Mouse (Mus musculus): ENCODE data around the gene Phf12. TPM values are rescaled to one million over a fixed set of nuclear protein-coding genes. Genes with fewer than 3 reads are reported as not detected.

The Phf12 gene
- total RNA-seq, 1 experiment from 2014 or later, result 39.0 TPM

DNA sequence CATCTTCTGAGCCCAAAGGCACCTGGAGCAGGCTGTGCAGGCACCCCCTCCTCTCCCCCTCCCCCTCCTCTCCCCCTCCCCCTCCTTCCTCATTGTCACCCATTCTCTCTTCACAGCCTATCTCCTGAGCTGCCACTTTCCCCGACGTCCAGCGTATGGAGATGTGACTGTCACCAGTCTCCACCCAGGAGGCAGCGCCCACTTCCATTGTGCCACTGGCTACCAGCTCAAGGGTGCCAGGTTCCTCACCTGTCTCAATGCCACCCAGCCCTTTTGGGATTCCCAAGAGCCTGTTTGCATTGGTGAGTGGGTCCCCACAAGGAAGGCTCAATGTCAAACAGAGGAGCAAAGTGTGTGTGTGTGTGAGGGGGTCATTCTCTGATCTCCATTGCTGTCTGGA is 13.8 kb upstream of the Phf12 start:
- ATAC-seq (replicated peaks; ENCODE audit: low read depth, poor library complexity, severe bottlenecking), result no peak

DNA sequence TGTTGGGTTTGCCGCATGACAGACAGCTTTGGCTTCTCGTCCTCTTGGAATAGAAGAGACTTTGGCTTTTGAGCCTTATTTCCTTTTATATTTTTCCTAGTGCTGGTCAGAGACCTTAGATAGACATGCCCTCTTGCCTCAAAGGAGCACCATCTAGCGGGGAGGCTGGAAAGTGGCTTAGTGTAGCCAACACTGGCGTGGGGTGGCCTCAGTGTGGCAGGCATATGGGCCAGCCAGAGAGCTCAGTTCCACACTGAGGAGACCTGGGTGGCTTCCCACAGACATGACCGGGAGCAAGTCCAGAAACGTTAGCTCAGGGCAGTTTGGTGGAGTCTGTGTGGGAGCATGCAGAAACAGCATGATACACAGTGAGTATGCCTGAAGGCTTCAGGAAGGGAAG is 11.8 kb upstream of the Phf12 start:
- ATAC-seq (replicated peaks; ENCODE audit: low read depth, poor library complexity, severe bottlenecking), result no peak

DNA sequence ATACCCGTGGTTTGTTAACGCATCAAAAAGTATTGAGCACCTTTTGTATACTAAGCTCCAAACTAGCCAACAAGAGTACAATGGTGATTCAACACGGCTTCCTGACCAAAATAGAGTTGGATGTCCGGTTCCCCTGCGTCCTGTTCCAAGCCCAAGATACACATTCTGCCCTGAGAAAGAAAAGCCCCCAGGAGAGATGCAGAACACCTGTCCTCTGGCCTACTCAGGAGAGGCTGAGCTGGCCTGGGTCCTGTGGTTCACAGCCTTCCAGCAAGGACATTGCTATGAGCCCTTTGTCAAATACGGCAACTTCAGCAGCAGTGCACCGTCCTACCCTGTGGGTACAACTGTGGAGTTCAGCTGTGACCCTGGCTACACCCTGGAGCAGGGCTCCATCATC is 9.0 kb upstream of the Phf12 start:
- ATAC-seq (replicated peaks; ENCODE audit: low read depth, poor library complexity, severe bottlenecking), result no peak

DNA sequence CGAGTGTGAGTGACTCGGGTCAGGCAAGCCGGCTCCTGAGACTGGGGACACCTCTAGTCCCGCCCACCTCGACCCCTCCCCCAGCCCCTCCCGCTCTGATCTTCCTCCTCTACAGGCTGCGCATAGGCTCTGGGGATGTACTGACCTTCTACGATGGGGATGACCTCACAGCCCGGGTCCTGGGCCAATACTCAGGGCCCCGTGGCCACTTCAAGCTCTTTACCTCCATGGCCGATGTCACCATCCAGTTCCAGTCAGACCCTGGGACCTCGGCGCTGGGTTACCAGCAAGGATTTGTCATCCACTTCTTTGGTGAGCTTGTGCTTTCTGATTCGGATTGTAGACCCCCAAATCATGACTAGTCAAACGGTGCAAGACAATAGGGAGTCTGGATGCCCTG is 8.2 kb upstream of the Phf12 start:
- ATAC-seq (replicated peaks; ENCODE audit: low read depth, poor library complexity, severe bottlenecking), result no peak

DNA sequence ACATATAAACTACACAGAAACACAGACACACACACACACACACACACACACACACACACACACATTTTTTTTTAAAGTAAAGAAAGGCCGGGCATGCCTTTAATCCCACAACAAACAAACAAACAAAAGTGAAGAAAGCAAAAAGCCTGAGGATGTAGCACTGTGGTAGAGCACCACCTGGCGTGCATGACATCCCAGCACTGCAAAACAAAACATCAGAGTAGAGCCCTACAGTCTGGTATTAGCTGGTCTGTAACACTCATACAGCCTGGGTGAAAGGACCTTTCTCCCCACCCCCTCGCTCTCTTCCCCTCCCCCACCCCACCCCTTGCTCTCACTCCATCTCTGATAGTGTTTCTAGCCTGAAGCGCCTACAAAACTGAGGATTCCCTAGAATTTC is 6.7 kb upstream of the Phf12 start:
- ATAC-seq (replicated peaks; ENCODE audit: low read depth, poor library complexity, severe bottlenecking), result no peak

DNA sequence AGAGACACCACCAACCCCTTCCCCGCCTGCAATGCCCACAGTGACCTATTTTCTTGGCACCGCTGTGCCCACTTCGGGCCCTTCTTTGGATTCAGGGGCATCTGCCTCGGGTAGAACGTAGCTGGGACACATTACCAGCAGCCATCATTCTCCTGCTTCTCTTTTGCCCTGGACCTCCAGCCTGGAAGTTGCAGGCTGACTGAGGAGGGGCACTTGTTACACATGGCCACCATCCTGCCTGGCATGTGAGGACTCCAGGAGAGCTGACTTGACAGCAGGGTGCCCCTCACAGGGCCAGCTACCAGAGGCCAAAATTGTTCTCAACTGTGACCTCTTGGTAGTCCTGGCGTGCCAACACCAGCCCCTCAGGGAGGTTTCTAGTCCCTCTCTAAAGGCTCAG is 4.4 kb upstream of the Phf12 start:
- no peak for ATAC-seq (replicated peaks; ENCODE audit: low read depth, poor library complexity, severe bottlenecking)

DNA sequence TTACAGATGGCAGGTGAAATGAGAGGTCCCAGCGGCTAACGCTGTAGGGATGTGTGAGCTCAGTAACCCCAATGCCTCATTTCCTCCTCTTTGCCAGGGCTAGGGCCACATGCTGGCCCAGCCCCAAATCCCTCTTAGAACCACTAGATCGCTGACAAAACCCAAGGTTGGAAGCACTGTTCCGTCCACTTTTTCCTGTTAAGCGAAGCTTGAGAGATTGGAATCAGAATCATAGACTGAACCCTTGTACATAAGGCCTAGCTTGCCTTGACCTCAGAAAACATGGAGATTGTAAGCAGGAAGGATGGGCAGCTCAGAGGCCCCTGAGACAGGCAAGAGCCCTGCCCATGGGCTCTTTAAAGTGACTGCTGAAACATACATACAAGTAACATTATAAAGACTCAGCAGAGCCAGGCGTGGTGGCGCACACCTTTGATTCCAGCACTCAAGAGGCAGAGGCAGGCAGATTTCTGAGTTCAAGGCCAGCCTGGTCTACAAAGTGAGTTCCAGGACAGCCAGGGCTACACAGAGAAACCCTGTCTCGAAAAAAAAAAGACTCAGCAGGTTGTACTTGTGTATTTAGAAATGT is 3.2 kb upstream of the Phf12 start:
- no peak for ATAC-seq (replicated peaks; ENCODE audit: low read depth, poor library complexity, severe bottlenecking)

DNA sequence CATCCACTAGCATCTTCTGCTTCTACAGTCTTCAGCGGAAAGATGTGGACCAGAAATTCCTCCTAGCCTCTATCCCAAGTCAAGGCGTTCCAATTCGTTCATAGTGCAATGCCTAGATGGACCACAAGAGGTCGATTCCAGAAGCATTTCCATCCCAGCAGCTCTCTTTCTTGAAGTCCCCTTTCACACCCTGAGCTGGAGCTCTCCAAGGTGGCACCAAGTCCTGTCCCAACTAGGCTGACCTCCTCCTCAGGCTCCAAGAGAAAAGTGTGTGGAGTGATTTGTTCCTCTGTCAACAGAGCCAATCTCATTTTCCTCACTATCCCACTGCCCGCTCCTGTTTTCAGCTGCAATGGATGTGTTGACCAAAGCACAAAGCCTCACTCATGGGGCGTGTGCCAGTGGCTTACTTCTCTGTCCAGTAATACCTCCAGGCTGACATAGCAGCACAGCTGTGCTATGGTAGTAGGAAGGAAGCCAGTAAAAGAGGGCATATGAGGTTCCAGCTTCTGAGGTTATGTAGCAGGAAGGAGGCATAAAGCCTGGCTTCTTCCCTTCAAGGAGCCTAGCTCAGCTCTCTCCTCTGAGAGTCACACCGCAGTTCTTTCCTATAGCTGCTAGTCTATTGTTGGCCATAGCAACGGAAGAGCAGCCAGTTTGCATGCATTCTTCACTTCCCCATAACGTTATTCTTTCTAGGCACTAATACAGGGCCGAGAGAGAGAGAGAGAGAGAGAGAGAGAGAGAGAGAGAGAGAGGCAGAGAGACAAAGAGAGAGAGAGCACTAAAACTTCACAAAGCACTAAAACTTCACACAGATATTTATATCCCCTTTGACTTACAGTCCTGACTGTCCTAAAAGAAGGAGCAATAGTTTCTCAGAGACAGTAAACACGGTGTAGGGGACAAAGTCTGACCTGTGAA is 2.0 kb upstream of the Phf12 start:
- 0 out of 2 replicates have a peak, but pooled peaks have one; percentile 6 for ATAC-seq (replicated peaks; ENCODE audit: low read depth, poor library complexity, severe bottlenecking)

DNA sequence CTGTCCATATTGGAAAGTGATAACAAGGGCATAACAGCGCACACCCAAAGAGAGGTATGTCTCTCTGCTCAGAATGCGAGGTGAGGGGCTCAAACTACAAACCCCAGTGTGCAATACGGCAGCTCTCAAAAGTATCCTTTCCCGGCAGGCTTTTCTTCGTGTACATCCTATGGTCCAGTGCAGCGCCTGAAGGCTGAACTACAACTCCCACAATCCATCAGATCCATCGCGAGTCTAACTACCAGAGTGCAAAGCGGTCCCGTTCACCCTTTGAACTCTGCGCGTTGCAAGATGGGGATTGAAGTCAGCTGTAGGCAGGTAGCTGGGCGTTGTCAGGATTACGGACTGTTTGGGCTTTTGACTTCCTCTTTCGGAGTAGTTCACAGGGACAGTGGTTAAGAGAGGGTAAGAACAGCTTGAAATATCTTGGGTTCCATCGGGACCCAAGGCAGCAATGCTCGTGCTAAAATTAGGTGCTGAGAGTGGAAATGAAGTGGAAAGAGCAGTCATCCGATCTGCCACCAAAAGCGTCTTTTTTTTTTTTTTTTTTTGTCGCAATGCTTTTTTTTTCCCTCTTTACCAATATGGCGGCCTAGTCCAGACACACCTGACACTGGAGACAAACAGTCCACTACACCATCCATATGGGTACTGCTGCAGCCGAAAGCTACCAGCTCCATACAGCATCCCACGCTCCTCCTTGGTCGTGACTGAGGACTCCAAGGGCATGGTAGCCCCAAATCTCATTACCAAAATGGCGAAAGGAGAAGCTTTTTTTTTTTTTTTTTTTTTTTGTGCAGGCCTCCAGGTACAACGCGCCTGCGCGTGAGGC is 729 bp upstream of the Phf12 start:
- peak; percentile 73 for ATAC-seq (replicated peaks; ENCODE audit: low read depth, poor library complexity, severe bottlenecking)

DNA sequence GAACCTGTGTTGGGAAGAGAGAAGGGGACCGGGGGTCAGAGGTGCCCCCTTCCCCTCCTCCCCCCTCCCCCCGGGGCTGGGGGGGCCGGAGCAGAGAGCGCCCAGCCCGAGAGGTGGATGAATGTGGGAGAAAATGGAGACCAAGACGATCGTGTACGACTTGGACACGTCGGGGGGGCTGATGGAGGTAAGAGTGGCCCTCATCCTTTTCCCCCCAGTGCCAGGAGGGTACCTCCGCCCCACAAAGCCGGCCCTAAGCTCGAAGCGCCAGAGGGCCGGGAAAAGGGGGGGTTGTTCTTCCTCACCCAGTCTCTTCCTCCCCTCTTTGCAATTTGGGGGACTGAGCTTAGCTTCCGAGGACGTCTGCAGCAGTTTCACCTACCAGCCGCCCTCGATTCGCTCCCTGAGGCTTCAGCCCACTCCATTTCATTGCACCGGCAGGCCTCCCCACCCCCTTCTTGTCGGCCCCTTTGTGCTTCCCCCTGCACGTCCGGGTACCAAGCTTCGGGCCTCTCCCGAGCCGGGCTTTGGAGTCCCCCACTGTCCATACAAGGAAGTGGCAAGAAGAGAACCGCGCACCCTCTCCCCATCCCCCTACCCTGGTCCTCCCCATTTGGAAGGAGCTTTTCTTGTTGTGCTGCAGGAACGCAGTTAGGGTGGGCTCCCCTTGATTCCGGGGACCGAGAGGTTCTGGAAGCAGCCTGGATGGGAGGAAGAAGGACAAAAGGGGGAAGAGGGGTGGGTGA is 810 bp downstream of the Phf12 start:
- 0 out of 2 replicates have a peak, but pooled peaks have one; percentile 2 for ATAC-seq (replicated peaks; ENCODE audit: low read depth, poor library complexity, severe bottlenecking)

DNA sequence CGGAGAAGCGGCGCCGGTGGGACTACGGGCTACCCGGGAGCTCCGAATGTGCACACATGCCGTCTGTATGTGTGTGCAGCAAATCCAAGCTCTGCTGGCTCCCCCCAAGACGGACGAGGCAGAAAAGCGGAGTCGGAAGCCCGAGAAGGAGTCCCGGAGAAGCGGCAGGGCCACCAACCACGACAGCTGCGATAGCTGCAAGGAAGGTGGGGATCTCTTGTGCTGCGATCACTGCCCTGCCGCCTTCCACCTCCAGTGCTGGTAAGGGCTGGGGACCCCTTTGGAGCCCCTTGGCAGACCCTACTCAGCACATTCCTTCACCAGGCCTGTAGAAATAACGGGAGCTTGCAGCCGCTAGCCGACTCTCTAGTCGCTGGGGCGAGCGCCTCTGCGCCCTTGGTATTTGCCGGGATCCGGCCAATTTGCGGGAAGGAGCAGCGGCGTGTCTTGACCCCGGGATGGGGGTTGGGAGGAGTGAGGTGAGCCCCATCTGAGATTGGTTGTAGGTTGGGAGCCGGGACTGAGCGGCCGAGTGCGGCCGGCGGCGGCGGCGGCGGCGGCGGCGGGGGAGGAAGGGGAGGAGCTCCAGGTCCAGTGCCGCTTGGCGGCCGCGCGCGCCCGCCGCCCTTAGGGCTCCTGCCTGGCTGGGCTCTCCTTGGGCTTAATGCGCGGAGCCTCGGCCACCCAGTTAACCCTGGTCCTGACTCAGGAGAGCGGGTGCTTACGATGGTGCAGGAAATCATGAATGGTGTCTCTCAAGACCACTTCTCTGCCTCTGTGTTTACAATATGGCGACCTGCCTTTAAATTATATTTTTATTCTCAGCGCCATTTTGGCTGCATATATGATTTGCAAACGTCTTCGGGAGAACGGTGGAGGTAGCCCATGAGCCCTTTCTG is 1.6 kb downstream of the Phf12 start:
- ATAC-seq (replicated peaks; ENCODE audit: low read depth, poor library complexity, severe bottlenecking), result no peak

DNA sequence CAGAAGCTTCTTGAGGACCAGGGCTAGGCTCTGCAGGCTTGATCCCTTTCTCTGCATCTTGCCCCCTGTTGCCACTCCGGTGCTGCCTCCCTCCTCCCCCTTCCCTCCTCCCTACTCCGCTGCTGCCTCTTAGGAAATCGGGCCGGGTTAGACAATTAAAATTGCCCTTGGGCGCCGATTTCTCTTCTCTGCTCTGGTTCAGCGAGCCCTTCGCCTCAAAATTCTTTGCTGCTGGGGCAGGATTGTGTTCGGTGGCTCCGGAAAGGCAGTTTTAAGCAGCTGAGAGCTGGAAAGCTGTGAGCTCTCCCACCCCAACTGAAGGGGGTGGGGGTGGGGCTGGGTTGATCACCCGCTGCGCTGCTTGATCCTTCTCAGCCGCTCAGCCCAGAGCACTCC is 2.3 kb downstream of the Phf12 start:
- ATAC-seq (replicated peaks; ENCODE audit: low read depth, poor library complexity, severe bottlenecking), result no peak

DNA sequence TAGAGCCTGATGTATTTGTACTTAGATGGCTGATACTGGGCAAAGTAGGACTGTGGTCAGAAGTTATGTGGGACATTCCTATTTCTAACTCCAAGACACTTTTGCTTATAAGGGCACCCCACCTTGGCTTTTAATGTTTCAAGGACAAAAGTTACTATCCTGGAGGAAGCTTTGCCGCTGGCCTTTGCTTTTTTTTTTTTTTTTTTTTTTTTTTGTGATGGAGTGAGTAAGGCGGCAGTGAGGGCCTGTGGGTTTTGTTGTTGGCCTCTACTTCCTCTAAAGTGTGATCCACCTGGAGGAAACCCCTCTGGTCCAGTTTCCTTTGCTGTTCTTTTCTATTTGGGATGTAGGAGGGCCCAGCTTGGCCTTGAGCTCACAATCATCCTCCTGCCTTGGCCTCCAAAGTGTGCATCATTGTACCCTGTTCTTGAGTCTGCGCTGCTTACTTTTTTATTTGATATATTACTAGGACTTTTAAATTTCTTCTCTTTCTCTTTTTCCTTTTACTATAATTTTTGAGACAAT is 3.0 kb downstream of the Phf12 start:
- ATAC-seq (replicated peaks; ENCODE audit: low read depth, poor library complexity, severe bottlenecking), result no peak

DNA sequence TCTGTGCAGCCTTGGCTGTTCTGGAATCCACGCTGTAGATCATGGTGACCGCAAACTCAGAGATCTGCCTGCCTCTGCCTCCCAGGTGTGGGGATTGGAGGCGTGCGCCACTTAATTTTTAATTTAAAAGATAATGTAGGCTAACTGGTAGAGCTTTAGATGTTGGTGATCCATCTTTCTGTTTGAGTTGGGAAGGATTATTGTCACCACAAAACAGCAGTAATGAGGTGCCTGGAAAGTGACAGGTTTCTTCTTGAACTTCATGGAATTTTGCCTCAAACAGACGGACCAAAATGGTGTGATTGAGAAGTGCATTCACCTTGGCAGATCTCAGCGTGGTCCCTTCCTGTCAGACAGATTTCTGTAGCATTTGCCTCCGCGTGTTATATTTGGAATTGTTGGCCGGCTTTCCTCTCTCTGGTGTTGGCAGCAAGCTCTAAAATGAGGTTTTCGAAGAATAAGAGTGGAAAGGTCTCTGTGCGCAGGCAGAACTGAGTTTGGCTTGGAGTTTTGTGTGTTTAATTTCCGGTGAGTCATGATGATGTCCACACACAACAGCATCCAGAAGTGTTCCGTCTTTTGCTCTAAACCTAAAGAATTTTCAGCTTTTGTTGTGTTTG is 6.6 kb downstream of the Phf12 start:
- no peak for ATAC-seq (replicated peaks; ENCODE audit: low read depth, poor library complexity, severe bottlenecking)

DNA sequence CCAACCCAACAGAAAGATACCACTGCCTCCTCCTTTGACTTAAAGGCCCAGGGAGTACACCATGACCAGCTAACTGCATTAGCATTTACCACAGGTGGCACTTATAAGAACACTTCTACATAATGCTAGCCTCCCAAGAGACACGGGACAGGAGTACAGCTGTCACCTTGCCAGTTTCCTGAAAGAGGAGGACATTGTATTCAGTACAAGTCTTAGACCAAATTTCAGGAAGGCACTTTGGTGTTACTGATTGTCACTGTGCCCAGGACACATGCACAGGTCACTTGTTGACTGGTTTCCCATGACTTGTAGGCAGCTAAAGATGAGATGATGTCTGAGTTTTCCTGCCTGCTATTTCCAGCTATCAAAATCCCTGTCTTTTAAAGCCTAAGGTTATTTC is 13.0 kb downstream of the Phf12 start:
- no peak for ATAC-seq (replicated peaks; ENCODE audit: low read depth, poor library complexity, severe bottlenecking)

DNA sequence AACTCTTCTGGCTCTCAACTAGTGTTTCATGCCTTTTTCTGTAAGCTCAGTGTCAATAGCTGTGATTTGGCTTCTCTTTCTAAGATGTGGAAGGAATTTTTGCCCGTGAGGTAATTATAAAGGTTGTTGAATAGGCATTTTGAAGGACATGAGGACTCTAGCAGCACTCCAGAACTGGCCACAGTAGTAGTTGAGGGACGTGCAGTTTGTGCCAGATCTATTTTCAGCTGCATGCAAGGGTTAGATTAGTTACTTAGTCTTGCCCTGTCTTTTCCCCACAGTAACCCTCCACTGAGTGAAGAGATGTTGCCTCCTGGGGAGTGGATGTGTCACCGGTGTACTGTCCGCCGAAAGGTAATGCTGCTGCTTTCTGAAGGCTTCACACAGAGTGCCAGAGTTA is 23.9 kb downstream of the Phf12 start:
- ATAC-seq (replicated peaks; ENCODE audit: low read depth, poor library complexity, severe bottlenecking), result no peak

DNA sequence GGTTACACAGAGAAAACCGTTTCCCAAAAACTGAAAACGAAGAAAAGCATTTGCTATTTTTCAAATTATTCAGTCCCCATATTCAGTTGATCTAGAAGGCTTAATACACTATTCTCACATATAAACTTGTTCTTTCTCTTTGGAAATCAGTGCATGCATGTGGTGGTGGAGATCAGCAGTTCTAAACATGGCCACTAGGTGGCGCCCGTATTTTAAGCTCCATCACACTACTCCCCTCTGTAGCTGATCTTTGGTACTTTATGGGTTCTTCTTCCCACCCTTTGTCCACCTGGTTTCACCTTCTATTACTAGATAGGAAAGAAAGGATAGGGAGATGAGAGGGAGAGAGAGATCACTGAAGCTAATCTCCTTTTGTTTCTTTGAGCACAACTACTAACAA is 37.1 kb downstream of the Phf12 start:
- peak; percentile 68 for ATAC-seq (replicated peaks; ENCODE audit: low read depth, poor library complexity, severe bottlenecking)

DNA sequence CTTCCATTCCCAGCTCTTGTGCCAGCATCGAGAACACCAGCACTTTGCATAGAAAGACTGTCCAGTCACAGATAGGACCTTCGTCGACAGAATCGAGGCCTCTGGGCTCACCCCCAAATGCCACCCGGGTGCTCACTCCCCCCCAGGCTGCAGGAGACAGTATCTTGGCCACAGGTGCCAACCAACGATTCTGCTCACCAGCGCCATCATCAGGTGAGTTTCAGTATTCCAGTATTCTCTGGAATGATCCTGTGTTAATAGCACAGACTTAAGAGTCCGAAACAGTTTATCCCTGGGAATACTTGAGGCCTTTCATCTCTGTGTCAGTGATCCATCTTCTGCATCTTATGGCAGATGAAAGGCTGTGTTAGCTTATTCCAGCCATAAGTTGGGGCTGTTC is 41.1 kb downstream of the Phf12 start:
- 0 out of 2 replicates have a peak, but pooled peaks have one; percentile 45 for ATAC-seq (replicated peaks; ENCODE audit: low read depth, poor library complexity, severe bottlenecking)
